Mouse (Mus musculus): ENCODE measurements at regions not wholly inside any gene's neighbourhood (a gene's known extent, or its start where the extent isn't known, plus 50 kb on each side); places are given as distances from the start of the nearest gene placed in this dataset.

GRCm38 (mm10) chr8:103493932-103494493 is 607.4 kb upstream of the Cdh5 start:
- Histone ChIP-seq H3K27ac (ENCODE audit: control insufficient read depth, insufficient read depth, low read depth, low read length) (no peak overlapping the region), H3K36me3 (ENCODE audit: control insufficient read depth, insufficient read depth, low read length) (no peaks in the 10 kb centered on the region), H3K4me3 (ENCODE audit: control insufficient read depth, low read depth, low read length) (no peak overlapping the region), H3K4me1 (ENCODE audit: control insufficient read depth, insufficient read depth, low read length) (no peaks in the 10 kb centered on the region), H3K27me3 (ENCODE audit: control insufficient read depth, insufficient read depth, low read length) (no peaks in the 10 kb centered on the region)
- TF ChIP-seq POLR2A (IDR thresholded peaks at IDR 0.05; ENCODE audit: control insufficient read depth, low read depth, low read length) (no peak), CTCF (IDR thresholded peaks at IDR 0.05; ENCODE audit: control insufficient read depth, insufficient read depth, insufficient replicate concordance, low read depth, low read length) (no peak)

- no peak overlapping the region for H3K27ac ChIP-seq (ENCODE audit: control insufficient read depth, insufficient read depth, low read depth, low read length)
Measured at GRCm38 (mm10) chr8:103494670-103495069, 606.8 kb upstream of the Cdh5 start.

GRCm38 (mm10) chr8:103501328-103501727 is 600.1 kb upstream of the Cdh5 start:
- Histone ChIP-seq H3K4me1 (ENCODE audit: control insufficient read depth, insufficient read depth, low read length) (no peaks in the 10 kb centered on the region), H3K27ac (ENCODE audit: control insufficient read depth, insufficient read depth, low read depth, low read length) (no peak overlapping the region), H3K27me3 (ENCODE audit: control insufficient read depth, insufficient read depth, low read length) (no peaks in the 10 kb centered on the region), H3K4me3 (ENCODE audit: control insufficient read depth, low read depth, low read length) (no peak overlapping the region), H3K36me3 (ENCODE audit: control insufficient read depth, insufficient read depth, low read length) (no peaks in the 10 kb centered on the region)
- TF ChIP-seq CTCF (IDR thresholded peaks at IDR 0.05; ENCODE audit: control insufficient read depth, insufficient read depth, insufficient replicate concordance, low read depth, low read length) (no peak), POLR2A (IDR thresholded peaks at IDR 0.05; ENCODE audit: control insufficient read depth, low read depth, low read length) (no peak)

More at GRCm38 (mm10) chr8:103494670-103495069, 606.8 kb upstream of the Cdh5 start:
- no peak overlapping the region for H3K4me3 ChIP-seq (ENCODE audit: control insufficient read depth, low read depth, low read length)
- H3K4me1 ChIP-seq (ENCODE audit: control insufficient read depth, insufficient read depth, low read length): no peaks in the 10 kb centered on the region
- TF ChIP-seq POLR2A (IDR thresholded peaks at IDR 0.05; ENCODE audit: control insufficient read depth, low read depth, low read length): no peak
- TF ChIP-seq CTCF (IDR thresholded peaks at IDR 0.05; ENCODE audit: control insufficient read depth, insufficient read depth, insufficient replicate concordance, low read depth, low read length): no peak
- no peaks in the 10 kb centered on the region for H3K27me3 ChIP-seq (ENCODE audit: control insufficient read depth, insufficient read depth, low read length)
- no peaks in the 10 kb centered on the region for H3K36me3 ChIP-seq (ENCODE audit: control insufficient read depth, insufficient read depth, low read length)

- no peak for TF ChIP-seq CTCF (IDR thresholded peaks at IDR 0.05; ENCODE audit: control insufficient read depth, insufficient read depth, insufficient replicate concordance, low read depth, low read length)
- no peak for TF ChIP-seq POLR2A (IDR thresholded peaks at IDR 0.05; ENCODE audit: control insufficient read depth, low read depth, low read length)
- Histone ChIP-seq H3K36me3 (ENCODE audit: control insufficient read depth, insufficient read depth, low read length) (no peaks in the 10 kb centered on the region), H3K27me3 (ENCODE audit: control insufficient read depth, insufficient read depth, low read length) (no peaks in the 10 kb centered on the region), H3K4me1 (ENCODE audit: control insufficient read depth, insufficient read depth, low read length) (no peaks in the 10 kb centered on the region), H3K4me3 (ENCODE audit: control insufficient read depth, low read depth, low read length) (no peak overlapping the region), H3K27ac (ENCODE audit: control insufficient read depth, insufficient read depth, low read depth, low read length) (no peak overlapping the region)
Measured at GRCm38 (mm10) chr8:103502991-103503767, 598.2 kb upstream of the Cdh5 start.

GRCm38 (mm10) chr8:103506334-103506733 is 595.1 kb upstream of the Cdh5 start:
- no peaks in the 10 kb centered on the region for H3K4me1 ChIP-seq (ENCODE audit: control insufficient read depth, insufficient read depth, low read length)
- H3K4me3 ChIP-seq (ENCODE audit: control insufficient read depth, low read depth, low read length): no peak overlapping the region
- no peak for TF ChIP-seq CTCF (IDR thresholded peaks at IDR 0.05; ENCODE audit: control insufficient read depth, insufficient read depth, insufficient replicate concordance, low read depth, low read length)
- no peak for TF ChIP-seq POLR2A (IDR thresholded peaks at IDR 0.05; ENCODE audit: control insufficient read depth, low read depth, low read length)
- H3K27me3 ChIP-seq (ENCODE audit: control insufficient read depth, insufficient read depth, low read length): no peaks in the 10 kb centered on the region
- H3K27ac ChIP-seq (ENCODE audit: control insufficient read depth, insufficient read depth, low read depth, low read length): no peak overlapping the region
- no peaks in the 10 kb centered on the region for H3K36me3 ChIP-seq (ENCODE audit: control insufficient read depth, insufficient read depth, low read length)

- TF ChIP-seq CTCF (IDR thresholded peaks at IDR 0.05; ENCODE audit: control insufficient read depth, insufficient read depth, insufficient replicate concordance, low read depth, low read length) (no peak), POLR2A (IDR thresholded peaks at IDR 0.05; ENCODE audit: control insufficient read depth, low read depth, low read length) (no peak)
- Histone ChIP-seq H3K4me1 (ENCODE audit: control insufficient read depth, insufficient read depth, low read length) (no peaks in the 10 kb centered on the region), H3K27me3 (ENCODE audit: control insufficient read depth, insufficient read depth, low read length) (no peaks in the 10 kb centered on the region), H3K36me3 (ENCODE audit: control insufficient read depth, insufficient read depth, low read length) (no peaks in the 10 kb centered on the region), H3K4me3 (ENCODE audit: control insufficient read depth, low read depth, low read length) (no peak overlapping the region), H3K27ac (ENCODE audit: control insufficient read depth, insufficient read depth, low read depth, low read length) (no peak overlapping the region)
Measured at GRCm38 (mm10) chr8:103507068-103507467, 594.4 kb upstream of the Cdh5 start.

GRCm38 (mm10) chr8:103520141-103520866 is 581.1 kb upstream of the Cdh5 start:
- H3K4me3 ChIP-seq (ENCODE audit: control insufficient read depth, low read depth, low read length): no peak overlapping the region
- no peaks in the 10 kb centered on the region for H3K4me1 ChIP-seq (ENCODE audit: control insufficient read depth, insufficient read depth, low read length)
- H3K36me3 ChIP-seq (ENCODE audit: control insufficient read depth, insufficient read depth, low read length): no peaks in the 10 kb centered on the region
- no peaks in the 10 kb centered on the region for H3K27me3 ChIP-seq (ENCODE audit: control insufficient read depth, insufficient read depth, low read length)
- TF ChIP-seq POLR2A (IDR thresholded peaks at IDR 0.05; ENCODE audit: control insufficient read depth, low read depth, low read length): no peak
- H3K27ac ChIP-seq (ENCODE audit: control insufficient read depth, insufficient read depth, low read depth, low read length): no peak overlapping the region

All from testis, adult 2 months (tissue).